Mouse (Mus musculus): ENCODE results near the gene Cercam. TPM values are rescaled to one million over a fixed set of nuclear protein-coding genes. Genes with fewer than 3 reads are reported as not detected.
A peak's percentile ranks its signal among the peaks of the same experiment; 100 is the strongest.

Gene Cercam
- total RNA-seq, 2 experiments from 2014 or later = 7.9 to 10.0 TPM

DNA sequence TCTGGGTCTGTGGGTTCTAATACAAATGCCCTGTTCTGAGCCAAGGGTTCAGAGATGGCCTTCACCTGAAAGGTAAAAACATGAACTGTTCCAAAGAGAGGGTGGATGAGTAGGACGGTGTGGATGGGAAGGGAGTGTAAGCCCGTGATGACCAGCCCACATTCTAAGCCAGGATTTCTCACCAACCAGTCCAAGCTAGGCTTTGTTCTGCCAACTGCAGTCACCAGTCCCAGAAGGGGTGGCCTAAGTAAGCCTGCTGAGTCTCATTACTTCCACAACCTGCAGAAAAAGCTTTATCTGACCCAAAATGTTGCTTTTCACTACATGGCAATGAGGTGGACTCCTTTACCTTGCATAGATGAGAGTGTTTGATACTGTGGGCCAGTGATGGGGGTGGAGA is 24.8 kb upstream of the Cercam start:
- peak overlapping the region; percentile 89 for H3K27ac ChIP-seq
- no peak for DNase-seq (ENCODE audit: low spot score in 2 of 2)
- TF ChIP-seq CTCF (conservative IDR thresholded peaks at IDR 0.05) = no peak
- peak overlapping the region; percentile 48; the same call in 1 of the 2 replicates for H3K4me3 ChIP-seq

DNA sequence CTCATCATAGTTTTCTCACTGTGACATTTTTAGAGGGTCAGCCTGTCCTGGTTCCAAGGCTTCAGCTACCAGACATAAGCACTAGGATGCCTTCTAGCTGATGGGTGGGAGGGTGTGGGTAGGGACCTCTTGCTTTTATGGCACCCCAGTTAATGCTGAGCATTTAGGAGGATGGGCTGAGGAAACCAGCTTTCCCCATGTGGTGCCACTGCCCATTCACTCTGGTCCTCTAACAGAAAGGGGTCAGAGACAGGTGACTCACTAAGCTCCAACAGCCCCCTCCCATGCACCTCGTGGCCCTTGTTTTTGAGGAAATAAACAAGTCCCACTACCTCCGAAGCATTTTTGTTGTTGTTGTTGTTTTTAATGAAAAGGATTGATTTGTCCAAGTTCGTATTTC is 24.3 kb upstream of the Cercam start:
- Histone ChIP-seq H3K27ac (peak overlapping the region; percentile 89), H3K4me3 (peak overlapping the region; percentile 48; the same call in 1 of the 2 replicates)
- DNase-seq (ENCODE audit: low spot score in 2 of 2) = no peak
- no peak for TF ChIP-seq CTCF (conservative IDR thresholded peaks at IDR 0.05)

DNA sequence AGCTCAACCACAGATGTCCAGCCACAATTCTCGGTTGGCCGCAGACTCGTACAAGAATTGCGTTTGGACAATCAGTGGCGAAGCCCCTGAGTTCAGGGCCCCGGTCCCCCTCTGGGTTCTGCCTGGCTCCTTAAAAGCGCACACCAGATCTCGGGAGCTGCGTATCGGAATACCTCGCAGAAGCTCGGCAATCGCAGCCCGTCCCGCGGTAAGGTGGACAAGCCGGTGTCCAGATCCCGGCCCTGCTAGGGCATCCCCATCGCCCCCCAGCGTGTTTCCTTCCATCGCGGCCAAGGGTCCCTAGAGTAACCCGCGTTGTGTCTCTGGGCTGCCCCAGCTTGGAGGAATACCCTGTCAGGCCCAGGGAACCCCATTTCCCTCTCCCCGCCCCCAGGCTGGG is 23.3 kb upstream of the Cercam start:
- no peak for TF ChIP-seq CTCF (conservative IDR thresholded peaks at IDR 0.05)
- peak overlapping the region; percentile 89 for H3K27ac ChIP-seq
- H3K4me3 ChIP-seq = peak overlapping the region; percentile 48
- DNase-seq (ENCODE audit: low spot score in 2 of 2) = no peak

DNA sequence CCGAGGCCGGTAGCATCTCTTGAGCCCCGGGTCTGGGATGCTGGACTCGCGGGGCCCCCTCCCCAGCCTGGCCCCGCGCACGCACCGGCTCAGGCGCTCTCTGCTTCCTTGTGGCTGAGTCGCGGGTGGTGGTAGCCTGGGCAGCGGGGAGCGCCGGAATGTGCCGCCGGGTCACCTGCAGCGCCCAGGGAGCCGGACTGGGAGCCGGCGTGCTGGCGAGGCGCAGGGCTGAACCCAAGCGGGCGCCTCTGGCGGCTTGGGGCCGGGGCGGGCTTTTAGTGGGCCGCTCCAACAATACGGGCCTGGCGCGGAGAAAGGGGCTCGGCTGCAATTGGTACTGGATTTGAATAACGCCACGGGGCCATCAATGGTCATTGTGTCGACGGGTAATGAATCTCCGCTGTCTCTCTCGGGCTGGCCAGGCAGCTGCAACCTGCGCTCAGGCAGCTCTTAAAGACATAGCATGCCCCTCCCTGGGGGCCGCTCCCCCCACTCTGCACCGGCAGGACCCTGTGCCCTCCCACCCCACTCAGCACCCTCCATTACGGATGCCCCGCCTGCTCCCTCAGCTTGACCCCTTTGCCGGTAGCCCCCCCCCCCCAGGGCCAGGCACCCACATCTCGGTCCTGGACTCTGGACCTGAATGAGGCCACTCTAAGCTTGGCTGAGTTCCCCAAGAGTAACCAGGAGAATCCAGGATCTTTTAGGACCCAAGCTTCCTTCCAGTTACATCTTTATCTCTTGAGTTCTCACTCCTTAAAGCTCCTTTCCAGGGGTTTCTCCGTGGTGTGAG is 22.7 kb upstream of the Cercam start:
- peak in 1 of 2 experiments; percentile 29 for DNase-seq (ENCODE audit: low spot score in 2 of 2)
- Histone ChIP-seq H3K4me3 (peak overlapping the region; percentile 48), H3K27ac (peak overlapping the region; percentile 89)
- 0 out of 2 replicates have a peak, but pooled peaks have one; percentile 3 for TF ChIP-seq CTCF (conservative IDR thresholded peaks at IDR 0.05)

DNA sequence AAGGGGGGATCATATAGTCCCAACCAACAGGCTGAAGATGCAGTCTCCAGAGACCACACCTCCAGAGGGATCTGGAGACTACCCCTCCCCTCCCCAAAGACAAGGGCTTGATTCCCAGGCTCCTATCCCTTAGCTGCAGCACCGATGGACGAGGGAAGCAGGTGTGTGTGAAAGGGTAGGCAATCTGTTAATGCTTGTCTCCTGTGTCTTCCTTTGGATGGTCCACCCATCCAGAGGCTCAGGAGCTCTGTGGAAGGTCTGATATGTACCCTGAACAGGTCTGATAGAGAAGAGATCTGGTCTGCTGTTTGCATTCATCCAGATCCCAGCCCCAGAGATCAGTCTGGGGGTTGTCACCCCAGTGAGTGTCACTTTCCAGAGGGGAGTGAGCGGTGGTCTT is 22.1 kb upstream of the Cercam start:
- Histone ChIP-seq H3K27ac (peak overlapping the region; percentile 89), H3K4me3 (no peak overlapping the region; the same call in 1 of the 2 replicates)
- no peak for DNase-seq (ENCODE audit: low spot score in 2 of 2)
- no peak for TF ChIP-seq CTCF (conservative IDR thresholded peaks at IDR 0.05)

DNA sequence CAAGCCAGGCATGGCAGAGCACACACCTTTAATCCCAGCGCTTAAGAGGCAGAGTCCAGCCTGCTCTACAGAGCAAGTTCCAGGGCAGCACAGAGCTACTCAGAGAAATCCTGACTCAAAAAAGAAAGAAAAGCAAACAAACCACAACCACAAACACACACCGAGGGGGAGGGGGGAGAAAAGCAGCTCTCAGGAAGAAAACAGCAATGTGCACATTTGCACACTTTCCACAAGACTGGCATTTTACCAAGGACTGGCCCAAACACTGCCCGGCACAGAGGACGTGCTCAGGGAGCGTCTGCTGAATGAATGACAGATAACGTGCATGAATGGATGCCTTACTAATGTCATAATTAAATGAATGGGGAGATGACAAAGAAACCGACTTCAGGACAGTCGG is 19.9 kb upstream of the Cercam start:
- TF ChIP-seq CTCF (conservative IDR thresholded peaks at IDR 0.05) = no peak
- no peak for DNase-seq (ENCODE audit: low spot score in 2 of 2)
- H3K27ac ChIP-seq = peak overlapping the region; percentile 89; the same call in 1 of the 2 replicates
- H3K4me3 ChIP-seq = no peak overlapping the region

DNA sequence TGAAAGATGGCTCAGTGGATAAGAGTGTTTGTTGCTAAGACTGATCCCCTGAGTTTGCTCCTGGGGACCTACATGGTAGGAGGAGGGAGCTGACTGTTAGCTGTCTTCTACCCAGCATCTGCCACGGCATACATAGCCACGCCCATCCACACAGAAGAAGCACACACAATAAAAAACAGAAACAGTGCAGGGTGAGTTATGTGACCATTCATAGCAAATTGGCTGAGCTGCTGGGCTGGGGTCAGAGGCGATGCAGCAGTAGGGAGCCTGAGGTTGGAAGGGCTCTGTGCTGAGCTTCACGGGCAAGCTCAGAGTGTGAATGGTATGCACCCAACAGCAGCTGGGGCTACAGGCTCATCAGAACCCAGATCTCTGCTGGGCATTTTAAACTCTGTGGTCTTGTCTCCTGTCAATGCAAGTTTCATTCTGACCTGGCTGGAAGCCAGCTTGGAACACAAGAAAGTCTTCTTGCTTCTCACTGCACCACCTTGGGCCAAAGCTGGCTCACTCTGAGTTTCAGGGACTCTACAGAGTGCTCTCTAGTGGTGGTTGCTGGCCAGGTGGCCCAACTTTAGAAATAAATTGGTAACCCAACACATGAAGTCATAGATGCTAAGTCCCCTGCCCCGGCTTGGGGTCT is 19.0 kb upstream of the Cercam start:
- no peak overlapping the region for H3K4me3 ChIP-seq
- H3K27ac ChIP-seq = peak overlapping the region; percentile 89; the same call in 1 of the 2 replicates
- TF ChIP-seq CTCF (conservative IDR thresholded peaks at IDR 0.05) = peak; percentile 34
- no peak for DNase-seq (ENCODE audit: low spot score in 2 of 2)

DNA sequence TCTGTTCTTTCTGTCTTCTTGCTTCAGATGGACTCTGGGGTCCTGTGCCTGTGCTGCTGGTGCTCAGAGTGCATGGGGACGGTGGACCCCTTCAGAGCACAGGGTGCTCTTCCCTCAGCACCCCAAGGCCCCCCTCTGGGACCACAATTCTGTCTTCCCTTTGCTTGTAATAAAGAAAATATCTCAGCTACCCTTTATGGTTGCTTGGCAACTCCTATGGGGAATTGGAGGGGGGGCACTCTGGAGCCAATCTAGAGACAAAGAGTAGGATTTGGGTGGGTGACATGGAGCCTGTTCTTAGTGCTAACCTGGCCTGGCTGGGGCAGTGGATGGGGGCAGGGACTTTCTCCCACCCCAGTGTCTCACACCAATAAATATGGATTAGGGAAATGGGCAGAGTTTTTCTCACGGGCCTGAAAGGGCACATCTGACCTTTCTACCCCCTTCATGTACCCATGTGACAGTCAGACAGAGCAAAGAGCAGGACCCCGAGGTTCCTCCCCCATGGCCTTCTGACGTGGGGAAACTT is 15.9 kb upstream of the Cercam start:
- no peak for TF ChIP-seq CTCF (conservative IDR thresholded peaks at IDR 0.05)
- Histone ChIP-seq H3K4me3 (no peak overlapping the region), H3K27ac (peak overlapping the region; percentile 65)
- no peak for DNase-seq (ENCODE audit: low spot score in 2 of 2)

DNA sequence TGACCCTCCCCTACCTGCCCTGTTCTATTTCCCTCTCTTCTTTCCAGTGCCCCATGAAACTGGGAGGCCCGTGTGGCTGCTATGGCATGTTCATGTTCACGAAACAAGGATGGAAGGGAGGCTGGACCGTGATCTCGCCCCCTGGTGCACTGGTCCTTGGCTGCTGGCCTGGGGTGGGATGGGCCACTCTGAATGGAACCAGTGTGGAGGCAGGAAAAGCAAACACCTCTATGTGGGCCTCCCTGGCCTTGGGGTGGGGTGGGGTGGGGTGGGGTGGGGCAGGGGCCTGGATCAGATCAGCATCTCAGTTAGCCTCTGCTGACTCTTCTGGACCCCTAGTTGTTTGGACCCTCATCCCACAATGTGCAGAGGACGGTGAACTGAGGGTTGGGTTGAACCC is 15.2 kb upstream of the Cercam start:
- no peak for TF ChIP-seq CTCF (conservative IDR thresholded peaks at IDR 0.05)
- H3K27ac ChIP-seq = peak overlapping the region; percentile 74
- no peak for DNase-seq (ENCODE audit: low spot score in 2 of 2)

DNA sequence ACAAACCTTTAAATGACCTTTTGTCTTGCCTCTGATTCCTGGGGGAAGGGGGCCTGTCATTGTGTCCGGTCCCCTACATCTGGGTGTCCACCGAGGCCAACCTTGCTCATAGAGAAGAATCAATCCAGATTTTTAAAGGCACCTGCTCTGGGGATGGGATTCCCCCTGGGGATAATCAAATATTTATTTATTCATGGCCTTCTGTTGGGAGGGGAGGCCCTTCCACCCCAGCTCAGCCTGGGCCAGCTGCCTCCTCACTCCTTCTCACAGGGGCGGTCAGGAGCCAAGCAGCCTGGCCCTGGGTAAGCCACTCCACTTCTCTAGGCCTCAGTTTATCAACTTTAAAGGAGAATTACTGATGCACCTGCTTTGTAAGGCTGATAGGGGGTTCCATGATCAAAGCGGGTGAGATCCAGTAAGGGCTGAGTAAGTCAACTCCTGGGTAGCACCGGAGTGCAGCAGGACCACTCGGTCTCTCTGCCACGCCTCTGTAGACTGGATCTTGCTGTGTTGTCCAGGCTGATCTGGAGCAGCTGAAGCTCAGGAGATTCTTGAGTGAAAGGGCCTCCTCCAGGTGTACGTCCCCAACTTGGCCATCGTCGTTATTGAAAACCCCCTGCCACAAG is 13.3 kb upstream of the Cercam start:
- no peak for TF ChIP-seq CTCF (conservative IDR thresholded peaks at IDR 0.05)
- no peak for DNase-seq (ENCODE audit: low spot score in 2 of 2)
- H3K27ac ChIP-seq = peak overlapping the region; percentile 74
- H3K4me3 ChIP-seq = no peak overlapping the region

More for the DNA sequence above, 15.2 kb upstream of the Cercam start:
- no peak overlapping the region for H3K4me3 ChIP-seq

DNA sequence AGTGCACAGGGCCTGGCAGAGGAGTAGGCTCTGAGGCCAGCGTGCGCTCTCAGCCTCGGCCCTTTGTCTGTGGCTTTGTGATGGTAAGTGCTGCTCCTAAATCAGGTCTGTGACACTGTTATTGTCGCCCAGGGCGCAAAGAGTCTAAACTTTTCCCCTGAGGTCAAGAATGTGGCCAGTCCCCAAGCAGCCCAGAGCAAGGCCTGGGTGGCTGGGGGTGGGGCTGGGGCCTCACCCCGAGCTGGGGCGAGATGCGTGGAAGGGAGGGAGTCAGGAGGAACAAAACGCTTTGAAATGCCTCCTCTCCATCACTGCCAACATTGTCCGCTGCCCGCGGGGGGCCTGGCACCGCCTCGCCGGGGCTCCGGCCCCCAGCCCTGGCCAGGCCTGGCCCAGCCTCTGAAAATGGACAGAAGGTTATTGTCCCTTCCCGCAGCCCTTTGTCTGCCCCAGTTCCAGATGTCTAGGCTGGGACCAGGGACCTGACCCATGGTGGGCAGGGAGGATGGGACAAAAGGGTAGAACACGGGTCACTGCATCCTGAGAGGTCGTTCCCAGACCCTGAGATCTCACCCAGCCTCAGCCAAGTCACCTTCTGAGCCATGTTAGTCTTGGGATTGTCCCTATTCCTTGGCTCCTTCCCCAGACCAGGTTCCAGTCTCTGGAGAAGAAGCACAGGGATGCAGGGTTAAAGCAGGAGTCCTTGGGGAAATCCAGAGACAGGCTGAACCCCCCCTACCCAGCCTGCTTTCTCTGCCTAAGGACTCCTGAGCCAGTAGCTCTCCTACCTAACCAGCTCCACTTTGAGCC is 12.3 kb upstream of the Cercam start:
- DNase-seq (ENCODE audit: low spot score in 2 of 2) = no peak
- no peak for TF ChIP-seq CTCF (conservative IDR thresholded peaks at IDR 0.05)

DNA sequence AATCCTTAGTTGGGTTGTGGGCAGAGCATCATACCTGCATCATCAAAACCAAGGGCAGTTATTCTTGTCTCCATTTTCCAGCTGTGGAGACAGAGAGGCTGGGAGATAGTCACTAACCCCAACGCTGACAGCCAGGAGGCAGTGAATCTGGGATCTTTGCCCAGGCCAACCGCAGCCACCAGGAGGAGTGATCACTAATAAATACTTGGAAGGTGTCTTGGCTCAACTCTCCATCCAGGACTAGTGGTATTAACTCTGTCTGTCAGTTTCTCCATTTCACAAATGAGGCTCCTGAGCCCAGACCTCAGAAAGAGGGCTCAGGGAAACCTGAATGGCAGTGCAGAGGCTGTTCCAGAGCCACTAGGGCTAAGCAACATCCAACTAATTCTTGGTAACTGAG is 11.6 kb upstream of the Cercam start:
- TF ChIP-seq CTCF (conservative IDR thresholded peaks at IDR 0.05) = peak; percentile 28
- Histone ChIP-seq H3K27ac (peak overlapping the region; percentile 72), H3K4me3 (no peak overlapping the region)
- no peak for DNase-seq (ENCODE audit: low spot score in 2 of 2)

More for the DNA sequence above, 12.3 kb upstream of the Cercam start:
- peak overlapping the region; percentile 74 for H3K27ac ChIP-seq
- no peak overlapping the region for H3K4me3 ChIP-seq
